Mouse (Mus musculus) lung, postnatal 0 days (tissue): ENCODE results near the gene Hoxd13.

Source experiments
- CTCF ChIP-seq: IDR thresholded peaks from 2 replicates; pipeline ENCODE4 v1.5.1; 2016; ENCODE audit warnings: antibody characterized with exemption, mild to moderate bottlenecking
- EP300 ChIP-seq: IDR thresholded peaks from 2 replicates; pipeline ENCODE4 v1.6.1; 2016; ENCODE audit warnings: antibody characterized with exemption, mild to moderate bottlenecking, control low read depth

- TF ChIP-seq CTCF = no peak
- TF ChIP-seq EP300 = no peak
Observed at GRCm38 (mm10) chr2:74700546-74701112, 32.5 kb downstream of the Hoxd13 start.
